Mouse (Mus musculus) heart, adult 11 months (tissue): ENCODE measurements around the gene Tmem163.

Source experiments
- DNase-seq: peaks from one replicate; pipeline ENCODE4 v3.0.0; 2022

Gene Tmem163

GRCm38 (mm10) chr1:127496737-127497543 is 182.4 kb downstream of the Tmem163 start:
- peak; percentile 91 for DNase-seq

DNA sequence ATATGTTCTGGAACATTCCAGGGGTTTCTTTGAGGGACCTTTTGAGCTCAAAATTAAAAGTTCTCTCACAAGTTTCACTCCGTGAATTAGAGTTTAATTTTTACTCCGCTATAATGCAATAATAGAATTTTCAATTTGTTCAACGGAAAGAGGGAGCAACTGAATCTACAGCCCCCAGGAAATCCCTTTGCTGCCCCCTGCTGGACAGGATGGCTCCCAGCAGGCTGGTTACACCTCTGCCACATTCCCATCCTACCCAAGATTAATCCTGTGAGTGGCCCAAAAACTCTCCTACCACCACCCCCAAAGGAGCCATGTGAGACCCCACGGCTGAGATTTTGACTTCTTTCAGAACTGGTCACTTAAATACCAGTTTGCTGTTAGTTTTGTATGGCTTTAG is 192.2 kb downstream of the Tmem163 start:
- DNase-seq, result no peak

DNA sequence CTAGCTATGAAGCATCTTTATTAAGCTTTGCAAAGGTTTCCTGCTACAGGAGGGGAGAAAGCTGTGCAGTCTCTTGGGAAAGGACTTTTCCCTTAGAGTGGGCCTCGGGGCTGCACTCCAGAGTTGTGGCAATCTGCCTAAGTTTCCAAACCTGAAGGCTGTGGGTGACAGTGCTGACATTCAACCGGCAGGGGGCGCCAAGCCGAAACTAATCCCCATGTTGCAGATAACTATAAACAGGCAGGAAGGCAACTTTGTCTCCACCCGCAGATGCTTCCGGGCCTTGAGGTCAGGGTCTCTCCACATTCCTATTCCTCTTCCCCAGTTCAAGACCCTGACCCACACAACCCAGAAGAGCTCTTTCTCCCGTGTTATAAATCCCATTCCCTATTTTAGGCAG is 194.5 kb downstream of the Tmem163 start:
- DNase-seq, result no peak

DNA sequence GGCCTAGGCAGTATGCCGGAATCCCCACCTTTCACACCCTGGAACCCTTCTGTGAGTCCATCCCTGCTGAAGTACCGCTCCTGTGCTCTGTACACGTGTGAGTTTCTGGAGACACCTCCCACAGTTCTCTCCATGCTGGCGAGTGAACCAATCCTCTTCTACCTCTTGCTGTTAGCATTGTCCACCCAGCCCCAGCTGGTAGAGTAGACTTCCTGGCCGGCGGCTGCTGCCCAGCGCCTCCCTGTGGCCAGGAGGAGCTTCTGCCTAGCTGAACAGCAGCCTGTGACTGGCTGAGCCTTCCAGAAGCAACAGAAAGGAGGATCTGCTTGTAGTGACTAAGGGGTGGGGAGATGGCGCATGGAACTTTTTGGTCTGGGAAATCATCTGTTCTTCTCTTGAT is 195.2 kb downstream of the Tmem163 start:
- DNase-seq, result peak; percentile 94

DNA sequence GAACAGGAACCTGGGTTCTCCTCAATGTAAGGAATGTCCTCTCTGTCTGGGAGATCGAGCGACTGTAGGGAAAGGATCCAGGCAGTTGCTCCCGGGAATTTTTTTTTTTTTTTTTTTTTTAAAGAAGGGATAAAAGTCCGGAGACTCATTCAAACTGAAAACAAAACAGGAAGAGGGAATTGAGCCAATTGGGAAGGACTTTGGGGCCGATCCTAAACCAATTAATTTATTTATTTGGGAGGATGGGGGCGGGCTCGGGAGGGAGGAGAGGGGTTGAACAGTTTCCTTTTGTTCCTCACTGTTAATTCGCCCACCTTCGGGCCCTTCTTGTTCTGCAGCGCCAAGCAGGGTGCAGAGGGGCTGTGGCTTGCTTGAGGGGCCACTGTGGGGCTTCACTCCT is 196.4 kb downstream of the Tmem163 start:
- DNase-seq, result no peak

DNA sequence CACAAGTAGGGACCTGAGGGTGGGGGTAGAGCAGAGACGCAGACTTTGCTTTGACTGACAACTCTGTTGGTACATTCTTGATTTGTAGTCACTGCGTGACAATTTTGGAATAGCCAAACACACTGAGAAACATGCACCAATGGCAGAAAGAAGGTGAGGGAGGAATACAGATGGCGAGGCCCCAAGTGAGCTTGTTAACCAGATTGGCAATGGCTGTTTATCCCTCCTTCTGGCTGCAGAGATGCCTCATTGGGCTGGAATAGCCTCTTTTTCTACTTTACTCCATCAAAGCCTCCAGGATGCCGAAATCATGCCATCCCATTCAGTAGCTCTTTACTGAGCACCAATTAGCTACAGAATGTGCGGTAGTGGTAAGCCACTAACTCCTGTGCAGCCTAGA is 203.6 kb downstream of the Tmem163 start:
- no peak for DNase-seq

DNA sequence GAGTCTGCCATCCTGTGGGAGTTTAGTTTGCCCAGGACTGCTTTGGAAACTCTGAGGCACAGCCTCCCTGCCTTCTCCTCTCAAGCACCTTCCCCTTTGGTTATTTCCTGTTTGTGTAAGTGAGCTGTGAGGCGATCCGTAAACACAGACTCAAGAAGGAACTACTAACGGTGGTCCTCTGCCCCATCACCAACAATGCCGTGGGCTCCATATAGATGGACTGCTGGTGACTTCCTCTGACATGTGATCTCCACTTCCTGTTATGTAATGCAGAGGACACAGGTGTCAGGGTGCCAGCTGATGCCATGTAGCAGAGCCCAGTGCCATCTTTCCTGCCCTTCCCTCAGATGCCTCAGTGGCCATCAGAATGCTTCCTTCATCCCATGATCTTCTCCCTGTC is 209.2 kb downstream of the Tmem163 start:
- DNase-seq, result peak; percentile 85

GRCm38 (mm10) chr1:127467238-127467637 is 212.1 kb downstream of the Tmem163 start:
- no peak for DNase-seq

GRCm38 (mm10) chr1:127465292-127465691 is 214.1 kb downstream of the Tmem163 start:
- no peak for DNase-seq

GRCm38 (mm10) chr1:127464041-127464440 is 215.3 kb downstream of the Tmem163 start:
- no peak for DNase-seq

GRCm38 (mm10) chr1:127461017-127461416 is 218.3 kb downstream of the Tmem163 start:
- DNase-seq, result no peak

GRCm38 (mm10) chr1:127459576-127459975 is 219.8 kb downstream of the Tmem163 start:
- no peak for DNase-seq

DNA sequence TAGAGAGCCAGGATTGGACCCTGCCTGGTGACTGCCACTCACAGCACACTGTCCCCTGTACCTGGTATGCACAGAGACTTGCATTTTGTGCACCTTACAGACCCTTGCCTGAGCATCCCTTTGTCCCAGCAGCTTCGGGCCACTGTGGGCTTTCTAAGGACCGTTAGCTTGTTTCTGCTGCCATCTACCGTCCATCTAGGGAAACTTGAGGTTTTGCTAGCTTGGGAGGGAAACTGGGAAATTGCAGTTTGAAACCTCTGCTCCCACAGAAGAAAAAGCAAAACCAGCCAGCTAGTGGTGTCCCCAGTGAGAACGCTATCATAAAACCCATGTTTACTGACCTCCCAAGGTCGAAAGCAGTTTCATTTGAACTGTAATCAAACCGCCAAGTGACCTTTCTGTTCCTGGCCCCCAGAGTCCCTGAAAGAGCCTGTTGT is 220.3 kb downstream of the Tmem163 start:
- peak; percentile 92 for DNase-seq

GRCm38 (mm10) chr1:127453397-127453796 is 226.0 kb downstream of the Tmem163 start:
- peak; percentile 73 for DNase-seq

DNA sequence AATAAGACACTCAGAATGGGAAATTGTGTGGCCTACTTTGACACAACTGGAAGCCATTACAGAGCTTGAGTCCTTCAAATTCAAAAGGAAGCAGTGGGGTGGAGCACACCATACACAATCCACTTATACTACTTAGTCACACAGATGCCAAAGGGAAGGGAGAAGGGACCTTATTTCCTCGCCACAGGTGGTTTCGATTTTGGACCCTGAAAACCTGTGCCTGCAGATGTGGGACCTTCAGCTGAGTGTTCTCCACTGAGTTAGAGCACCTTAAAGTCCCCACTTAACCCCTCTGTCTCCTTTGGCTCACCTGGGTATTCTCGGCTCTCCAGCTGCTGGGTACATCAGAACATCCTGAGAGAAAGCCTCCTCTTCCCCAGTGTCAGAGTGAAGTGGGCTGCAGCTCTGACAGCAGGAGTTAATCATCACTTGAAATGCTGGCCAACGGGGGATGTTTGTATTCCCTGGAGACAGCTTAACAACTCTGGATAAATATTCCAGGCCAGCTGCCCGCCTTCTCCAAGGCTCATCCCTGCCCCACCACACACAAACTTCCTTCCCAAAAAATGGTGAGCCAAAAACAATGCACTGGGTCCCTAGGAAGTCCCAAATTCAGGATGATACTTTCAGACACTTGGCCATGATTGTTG is 234.4 kb downstream of the Tmem163 start:
- DNase-seq, result peak; percentile 96

GRCm38 (mm10) chr1:127442880-127443877 is 236.2 kb downstream of the Tmem163 start:
- peak; percentile 94 for DNase-seq

DNA sequence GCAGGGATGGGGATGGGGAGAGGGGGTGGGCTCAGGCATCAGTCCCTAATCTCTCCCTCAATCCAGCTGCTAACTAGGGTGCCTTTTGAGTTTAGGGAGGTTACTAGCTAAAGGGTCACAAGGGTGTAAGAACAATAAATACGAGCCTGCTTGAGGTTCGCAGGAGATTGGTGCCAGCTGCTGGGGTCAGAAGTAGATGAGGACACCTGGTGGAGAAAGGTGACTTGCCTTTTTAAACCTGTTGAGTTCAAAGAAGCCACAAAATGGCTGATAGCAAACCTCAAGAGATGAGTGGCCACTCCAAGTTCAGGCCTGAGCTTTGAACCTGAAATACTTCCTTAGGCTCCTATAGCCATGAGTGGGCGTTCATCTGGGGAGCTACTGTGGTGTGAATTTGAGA is 237.6 kb downstream of the Tmem163 start:
- DNase-seq, result peak; percentile 82

DNA sequence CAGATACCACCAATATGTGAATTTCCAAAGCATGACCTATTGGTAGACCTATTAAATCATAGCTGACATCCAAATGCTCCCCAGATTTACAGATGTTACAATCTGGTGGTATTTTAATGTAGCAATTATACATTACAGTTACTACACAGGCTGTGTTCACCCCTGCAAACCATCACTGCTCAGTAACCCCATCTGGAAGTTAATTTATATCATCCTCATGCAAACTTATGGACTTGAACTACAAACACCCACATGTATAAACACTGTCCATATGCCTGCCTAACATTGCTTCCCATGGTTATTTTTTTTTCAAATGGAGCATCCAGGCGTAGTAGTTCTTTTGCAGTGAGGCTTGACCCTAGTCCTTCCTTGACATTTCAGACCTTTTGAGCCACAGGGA is 238.3 kb downstream of the Tmem163 start:
- no peak for DNase-seq

DNA sequence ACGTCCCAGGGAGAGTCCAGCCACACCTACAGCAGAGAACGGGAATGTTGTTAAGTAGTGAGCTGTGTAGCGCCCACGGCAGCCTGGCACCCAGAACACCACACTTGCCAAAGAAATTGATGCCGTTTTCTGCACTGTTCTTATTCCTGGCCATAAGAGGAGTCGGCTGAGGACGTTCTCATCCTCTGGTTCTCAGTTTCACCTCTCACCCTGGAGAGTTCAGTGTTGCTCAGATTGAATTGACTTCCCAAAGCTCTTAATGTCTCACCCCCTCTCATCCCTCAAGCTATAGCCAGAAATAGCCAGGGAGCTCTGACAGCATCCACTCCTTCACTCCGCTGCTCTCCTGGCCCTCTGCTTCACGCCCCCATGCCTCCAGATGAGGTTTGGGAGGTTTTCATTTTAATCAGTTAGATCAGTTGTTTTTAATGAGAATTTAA is 239.9 kb downstream of the Tmem163 start:
- no peak for DNase-seq

- DNase-seq, result no peak
Measured at GRCm38 (mm10) chr1:127437091-127437490, 242.3 kb downstream of the Tmem163 start.
